Mouse (Mus musculus) layer of hippocampus, adult 18-20 months (tissue): ENCODE data around the gene Hhat. TPM values are rescaled to one million over a fixed set of nuclear protein-coding genes. Genes with fewer than 3 reads are reported as not detected.

Source experiments
- DNase-seq, 2 experiments: peaks; one replicate each; pipeline ENCODE4 v3.0.0; 2022; ENCODE audit warnings: low spot score in 2 of 2
- total RNA-seq, 2 experiments: library from RNA; stranded (reverse); gene quantifications; 2 replicates each; pipeline ENCODE4 v1.2.3; 2021

Gene Hhat
- total RNA-seq, 2 experiments from 2014 or later, result 1.7 TPM

GRCm38 (mm10) chr1:192661612-192662011 is 109.4 kb downstream of the Hhat start:
- DNase-seq, result no peak

- DNase-seq, result peak in 1 of 2 experiments; percentile 18
These were observed 113.6 kb downstream of the Hhat start for GRCm38 (mm10) chr1:192657417-192657816.

- peak in 1 of 2 experiments; percentile 34 for DNase-seq
These were observed 118.9 kb downstream of the Hhat start for GRCm38 (mm10) chr1:192651981-192652605.

- DNase-seq, result no peak
These were observed 120.4 kb downstream of the Hhat start for GRCm38 (mm10) chr1:192650586-192650985.

- DNase-seq, result no peak
These were observed 121.0 kb downstream of the Hhat start for GRCm38 (mm10) chr1:192650023-192650422.

GRCm38 (mm10) chr1:192649233-192649632 is 121.8 kb downstream of the Hhat start:
- DNase-seq, result no peak

GRCm38 (mm10) chr1:192647361-192647760 is 123.7 kb downstream of the Hhat start:
- DNase-seq, result no peak

- DNase-seq, result peak in 1 of 2 experiments; percentile 13
These were observed 128.9 kb downstream of the Hhat start for GRCm38 (mm10) chr1:192642126-192642525.

- no peak for DNase-seq
These were observed 131.8 kb downstream of the Hhat start for GRCm38 (mm10) chr1:192639175-192639574.

GRCm38 (mm10) chr1:192621843-192622242 is 149.2 kb downstream of the Hhat start:
- DNase-seq, result no peak

GRCm38 (mm10) chr1:192613271-192613670 is 157.8 kb downstream of the Hhat start:
- no peak for DNase-seq

GRCm38 (mm10) chr1:192611996-192612739 is 158.9 kb downstream of the Hhat start:
- DNase-seq, result no peak

- no peak for DNase-seq
These were observed 164.1 kb downstream of the Hhat start for GRCm38 (mm10) chr1:192606876-192607275.

GRCm38 (mm10) chr1:192604413-192604812 is 166.6 kb downstream of the Hhat start:
- DNase-seq, result no peak

- DNase-seq, result no peak
These were observed 167.5 kb downstream of the Hhat start for GRCm38 (mm10) chr1:192603556-192603955.

- DNase-seq, result no peak
These were observed 169.8 kb downstream of the Hhat start for GRCm38 (mm10) chr1:192601206-192601605.

- no peak for DNase-seq
These were observed 171.3 kb downstream of the Hhat start for GRCm38 (mm10) chr1:192599746-192600145.

- peak; percentile 77 to 94 for DNase-seq
These were observed 172.6 kb downstream of the Hhat start for GRCm38 (mm10) chr1:192598380-192598779.

- DNase-seq, result no peak
These were observed 175.6 kb downstream of the Hhat start for GRCm38 (mm10) chr1:192595426-192595825.

GRCm38 (mm10) chr1:192593492-192593891 is 177.5 kb downstream of the Hhat start:
- DNase-seq, result no peak

- peak; percentile 62 to 72 for DNase-seq
These were observed 183.6 kb downstream of the Hhat start for GRCm38 (mm10) chr1:192587451-192587850.

GRCm38 (mm10) chr1:192585289-192585688 is 185.7 kb downstream of the Hhat start:
- DNase-seq, result no peak

GRCm38 (mm10) chr1:192582921-192583320 is 188.1 kb downstream of the Hhat start:
- no peak for DNase-seq
